Comparison of ENCODE assay signal across 27 mouse cellular contexts in genomic region chr1:119519286-119519685, GRCm38 (mm10). TPM values are rescaled to one million over a fixed set of nuclear protein-coding genes. Genes with fewer than 3 reads are reported as not detected.
A peak's percentile ranks its signal among the peaks of the same experiment; 100 is the strongest.
DNase-seq lines count a peak whose midpoint lies in the region; ATAC-seq and TF ChIP-seq lines count a peak whose summit lies in the region.
"Had no signal": no experiment of that assay in that cellular context is flagged by ENCODE, and none has a peak within 500 bp of the region (broad histone marks: within the 10 kb centered on the region; RNA-seq: fewer than 3 reads in every experiment).

No protein-coding gene starts in this region.

- no peak for ATAC-seq in intestine, embryonic 15.5 days
- no peak for ATAC-seq in intestine, postnatal 0 days
- ATAC-seq in lung, embryonic 16.5 days (ENCODE audit: low read depth), result no peak
- ATAC-seq in stomach, embryonic 16.5 days (ENCODE audit: insufficient read depth, low FRiP score), result peak; percentile 31; the same call in 1 of the 2 replicates
- no peak for ATAC-seq in hindbrain, embryonic 11.5 days (ENCODE audit: low FRiP score)
- ATAC-seq: CD4-positive, CD25-positive, alpha-beta regulatory T cell, adult 4 months; forebrain, embryonic 13.5 days; forebrain, embryonic 16.5 days had no signal

- no peaks in the 10 kb centered on the region for H3K27me3 ChIP-seq in intestine, embryonic 15.5 days (replicated peaks)
- no peaks in the 10 kb centered on the region for H3K27me3 ChIP-seq in intestine, postnatal 0 days (replicated peaks; ENCODE audit: control insufficient read depth, insufficient read depth, low read length)
- H3K27me3 ChIP-seq in lung, embryonic 16.5 days (ENCODE audit: control insufficient read depth, insufficient read depth, low read depth, low read length), result no peaks in the 10 kb centered on the region
- no peaks in the 10 kb centered on the region for H3K27me3 ChIP-seq in stomach, embryonic 16.5 days (ENCODE audit: control insufficient read depth, insufficient read depth, low read length)
- no peaks in the 10 kb centered on the region for H3K27me3 ChIP-seq in hindbrain, embryonic 11.5 days (ENCODE audit: control insufficient read depth, insufficient read depth, low read length)
- H3K27me3 ChIP-seq: embryonic facial prominence, embryonic 13.5 days; forebrain, embryonic 13.5 days; heart, embryonic 13.5 days; hindbrain, embryonic 12.5 days; hindbrain, embryonic 15.5 days had no signal

- 45% methylated on average over 6 of the region's 6 CpGs for WGBS in intestine, embryonic 15.5 days
- WGBS in intestine, postnatal 0 days, result 61% methylated on average over 6 of the region's 6 CpGs
- 54% methylated on average over 6 of the region's 6 CpGs for WGBS in lung, embryonic 16.5 days
- 40% methylated on average over 6 of the region's 6 CpGs for WGBS in stomach, embryonic 16.5 days
- WGBS in hindbrain, embryonic 11.5 days, result 90% methylated on average over 6 of the region's 6 CpGs

- no peak for TF ChIP-seq CTCF in intestine, postnatal 0 days (IDR thresholded peaks at IDR 0.05; ENCODE audit: low read depth)

- H3K4me2 ChIP-seq in intestine, embryonic 15.5 days (replicated peaks), result no peak overlapping the region
- H3K4me2 ChIP-seq in intestine, postnatal 0 days (replicated peaks; ENCODE audit: low read depth), result no peak overlapping the region
- no peak overlapping the region for H3K4me2 ChIP-seq in lung, embryonic 16.5 days (ENCODE audit: low read depth, low read length)
- H3K4me2 ChIP-seq in stomach, embryonic 16.5 days (ENCODE audit: low read depth, low read length), result no peak overlapping the region
- H3K4me2 ChIP-seq in hindbrain, embryonic 11.5 days (replicated peaks; ENCODE audit: low read depth, low read length), result no peak overlapping the region
- H3K4me2 ChIP-seq: embryonic facial prominence, embryonic 13.5 days; forebrain, embryonic 13.5 days; heart, embryonic 13.5 days; hindbrain, embryonic 12.5 days; hindbrain, embryonic 15.5 days had no signal

- H3K27ac ChIP-seq in intestine, embryonic 15.5 days, result 0 out of 2 replicates have a peak overlapping the region, but pooled peaks have one; percentile 13
- H3K27ac ChIP-seq in intestine, postnatal 0 days (ENCODE audit: low read depth, low read length), result no peak overlapping the region
- H3K27ac ChIP-seq in lung, embryonic 16.5 days (ENCODE audit: low read length), result peak overlapping the region; percentile 15; the same call in 1 of the 2 replicates
- H3K27ac ChIP-seq in stomach, embryonic 16.5 days (ENCODE audit: low read length), result no peak overlapping the region
- no peak overlapping the region for H3K27ac ChIP-seq in hindbrain, embryonic 11.5 days (ENCODE audit: low read depth, low read length)
- H3K27ac ChIP-seq: embryonic facial prominence, embryonic 13.5 days; forebrain, embryonic 10.5 days; forebrain, embryonic 13.5 days; heart, adult 2 months; heart, embryonic 10.5 days; heart, embryonic 13.5 days; hindbrain, embryonic 12.5 days; hindbrain, embryonic 15.5 days had no signal

- peaks cover 3% of the 10 kb centered on the region; the same call in 1 of the 2 replicates for H3K4me1 ChIP-seq in intestine, embryonic 15.5 days (replicated peaks)
- H3K4me1 ChIP-seq in intestine, postnatal 0 days (replicated peaks; ENCODE audit: control insufficient read depth, insufficient read depth, low read length), result peaks cover 8% of the 10 kb centered on the region; the same call in 1 of the 2 replicates
- peaks cover 14% of the 10 kb centered on the region for H3K4me1 ChIP-seq in lung, embryonic 16.5 days (replicated peaks; ENCODE audit: control insufficient read depth, insufficient read depth, low read length)
- no peaks in the 10 kb centered on the region for H3K4me1 ChIP-seq in stomach, embryonic 16.5 days (ENCODE audit: control insufficient read depth, insufficient read depth, low read length)
- no peaks in the 10 kb centered on the region for H3K4me1 ChIP-seq in hindbrain, embryonic 11.5 days (replicated peaks; ENCODE audit: control insufficient read depth, insufficient read depth, low read length)
- H3K4me1 ChIP-seq: forebrain, embryonic 13.5 days had no signal

- no peaks in the 10 kb centered on the region for H3K9me3 ChIP-seq in intestine, embryonic 15.5 days
- H3K9me3 ChIP-seq in intestine, postnatal 0 days (ENCODE audit: control insufficient read depth), result no peaks in the 10 kb centered on the region
- H3K9me3 ChIP-seq in lung, embryonic 16.5 days (ENCODE audit: control insufficient read depth, low read length), result no peaks in the 10 kb centered on the region
- no peaks in the 10 kb centered on the region for H3K9me3 ChIP-seq in stomach, embryonic 16.5 days (replicated peaks; ENCODE audit: control insufficient read depth, low read length)
- no peaks in the 10 kb centered on the region for H3K9me3 ChIP-seq in hindbrain, embryonic 11.5 days (ENCODE audit: control insufficient read depth, low read length)
- H3K9me3 ChIP-seq: embryonic facial prominence, embryonic 13.5 days; forebrain, embryonic 10.5 days; forebrain, embryonic 13.5 days; heart, embryonic 10.5 days; heart, embryonic 13.5 days; hindbrain, embryonic 12.5 days; hindbrain, embryonic 15.5 days had no signal

- no peak overlapping the region for H3K9ac ChIP-seq in intestine, embryonic 15.5 days
- H3K9ac ChIP-seq in intestine, postnatal 0 days (ENCODE audit: low read depth, low read length), result no peak overlapping the region
- H3K9ac ChIP-seq in lung, embryonic 16.5 days (ENCODE audit: low read length), result no peak overlapping the region
- H3K9ac ChIP-seq in stomach, embryonic 16.5 days (ENCODE audit: low read length), result no peak overlapping the region
- H3K9ac ChIP-seq in hindbrain, embryonic 11.5 days (ENCODE audit: low read depth, low read length), result no peak overlapping the region
- H3K9ac ChIP-seq: embryonic facial prominence, embryonic 13.5 days; forebrain, embryonic 13.5 days; heart, embryonic 13.5 days; hindbrain, embryonic 12.5 days; hindbrain, embryonic 15.5 days had no signal

- no peak overlapping the region for H3K4me3 ChIP-seq in intestine, embryonic 15.5 days (replicated peaks)
- no peak overlapping the region for H3K4me3 ChIP-seq in intestine, postnatal 0 days (ENCODE audit: low read depth, low read length)
- no peak overlapping the region for H3K4me3 ChIP-seq in lung, embryonic 16.5 days (ENCODE audit: low read length)
- H3K4me3 ChIP-seq in stomach, embryonic 16.5 days (replicated peaks; ENCODE audit: low read length), result no peak overlapping the region
- H3K4me3 ChIP-seq in hindbrain, embryonic 11.5 days (ENCODE audit: low read depth, low read length), result no peak overlapping the region
- H3K4me3 ChIP-seq: embryonic facial prominence, embryonic 13.5 days; forebrain, embryonic 10.5 days; forebrain, embryonic 13.5 days; heart, adult 2 months; heart, embryonic 10.5 days; heart, embryonic 13.5 days; hindbrain, embryonic 12.5 days; hindbrain, embryonic 15.5 days had no signal

- no peaks in the 10 kb centered on the region for H3K36me3 ChIP-seq in intestine, embryonic 15.5 days
- no peaks in the 10 kb centered on the region; the same call in 1 of the 2 replicates for H3K36me3 ChIP-seq in intestine, postnatal 0 days (ENCODE audit: control insufficient read depth, insufficient read depth)
- H3K36me3 ChIP-seq in lung, embryonic 16.5 days (ENCODE audit: control insufficient read depth, insufficient read depth, low read length), result no peaks in the 10 kb centered on the region
- no peaks in the 10 kb centered on the region for H3K36me3 ChIP-seq in stomach, embryonic 16.5 days (ENCODE audit: control insufficient read depth, insufficient read depth, low read length)
- no peaks in the 10 kb centered on the region for H3K36me3 ChIP-seq in hindbrain, embryonic 11.5 days (ENCODE audit: control insufficient read depth, insufficient read depth, low read length)
- H3K36me3 ChIP-seq: embryonic facial prominence, embryonic 13.5 days; forebrain, embryonic 10.5 days; heart, embryonic 10.5 days; heart, embryonic 13.5 days; hindbrain, embryonic 12.5 days; hindbrain, embryonic 15.5 days had no signal

- DNase-seq in lung, postnatal 25 days (ENCODE audit: low spot score), result no peak
- DNase-seq in ZHBTc4 (ENCODE audit: low read depth, low spot score), result peak; percentile 55
- no peak for DNase-seq in hindbrain, embryonic 11.5 days (ENCODE audit: low spot score)
- no peak for DNase-seq in ovary, postnatal 36 days (ENCODE audit: low spot score)
- DNase-seq: adrenal gland, postnatal 14 days; cerebellum, adult 11 months; cerebellum, adult 2 months; cerebellum, adult 9-11 months; cerebellum, postnatal 25 days; gastrocnemius, postnatal 10 days; gastrocnemius, postnatal 36 days; heart, adult 2 months; heart, postnatal 14 days; heart, postnatal 4 days had no signal

RNA-seq across cellular contexts. Expression of gene Tmem185b, which starts 6.7 kb away (rescaled TPM):
- polyA plus RNA-seq in intestine, embryonic 15.5 days (2015; fragmentation: Nextera tagmentation; extraction: Ambion mirVana), result 24.0 and 25.7 TPM in 2 replicates
- polyA plus RNA-seq in intestine, postnatal 0 days (2015; fragmentation: Nextera tagmentation; extraction: Ambion mirVana), result 21.6 and 25.1 TPM in 2 replicates
- 30.6 and 32.7 TPM in 2 replicates for polyA plus RNA-seq in lung, embryonic 16.5 days (2015; fragmentation: Nextera tagmentation; extraction: Ambion mirVana)
- 20.5 and 21.7 TPM in 2 replicates for polyA plus RNA-seq in stomach, embryonic 16.5 days (2015; fragmentation: Nextera tagmentation; extraction: Ambion mirVana)
- polyA plus RNA-seq in hindbrain, embryonic 11.5 days (2014; fragmentation: Nextera tagmentation; extraction: Ambion mirVana), result 19.7 and 23.3 TPM in 2 replicates

RNA-seq across cellular contexts. Expression of gene Ralb, which starts 14.7 kb away (rescaled TPM):
- 172 and 179 TPM in 2 replicates for polyA plus RNA-seq in intestine, embryonic 15.5 days (2015; fragmentation: Nextera tagmentation; extraction: Ambion mirVana)
- polyA plus RNA-seq in intestine, postnatal 0 days (2015; fragmentation: Nextera tagmentation; extraction: Ambion mirVana), result 145 and 152 TPM in 2 replicates
- 252 TPM in 2 replicates for polyA plus RNA-seq in lung, embryonic 16.5 days (2015; fragmentation: Nextera tagmentation; extraction: Ambion mirVana)
- 155 and 157 TPM in 2 replicates for polyA plus RNA-seq in stomach, embryonic 16.5 days (2015; fragmentation: Nextera tagmentation; extraction: Ambion mirVana)
- polyA plus RNA-seq in hindbrain, embryonic 11.5 days (2014; fragmentation: Nextera tagmentation; extraction: Ambion mirVana), result 70.5 and 75.3 TPM in 2 replicates

Comparison
In these comparisons a context has a peak if more than half of its experiments do, and no peak if none do; other contexts are left out.
1. H3K27ac ChIP-seq: peak in intestine, embryonic 15.5 days (single experiment) and lung, embryonic 16.5 days (single experiment); none in intestine, postnatal 0 days (single experiment), stomach, embryonic 16.5 days (single experiment) and hindbrain, embryonic 11.5 days (single experiment).